Mouse (Mus musculus): ENCODE measurements around the gene Gm9639. TPM values are rescaled to one million over a fixed set of nuclear protein-coding genes. Genes with fewer than 3 reads are reported as not detected.
"Not testable (repeated sequence)": the region's sequence is repeated elsewhere in the genome, so short reads cannot be mapped to it uniquely, and the experiment has no call there.

The Gm9639 gene
- total RNA-seq, 1 experiment from 2014 or later: not detected

DNA sequence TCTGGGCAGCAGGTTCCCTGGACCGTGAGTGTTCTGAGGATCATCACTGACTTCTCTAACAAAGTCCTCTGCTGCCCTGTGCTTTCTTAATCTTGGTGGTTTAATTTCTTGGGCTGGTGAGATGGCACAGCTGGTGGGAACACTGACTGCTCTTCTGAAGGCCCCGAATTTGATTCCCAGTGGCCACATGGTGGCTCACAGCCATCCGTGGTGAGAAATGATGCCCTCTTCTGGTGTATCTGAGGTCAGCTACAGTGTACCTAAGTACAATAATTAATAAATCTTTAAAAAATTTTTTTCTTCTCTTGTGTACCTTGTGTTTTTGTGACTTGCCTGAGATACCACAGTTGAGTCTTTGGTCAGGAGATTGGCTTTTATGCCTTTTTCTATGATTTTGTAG is 42.6 kb downstream of the Gm9639 start:
- DNase-seq: not testable (repeated sequence)

DNA sequence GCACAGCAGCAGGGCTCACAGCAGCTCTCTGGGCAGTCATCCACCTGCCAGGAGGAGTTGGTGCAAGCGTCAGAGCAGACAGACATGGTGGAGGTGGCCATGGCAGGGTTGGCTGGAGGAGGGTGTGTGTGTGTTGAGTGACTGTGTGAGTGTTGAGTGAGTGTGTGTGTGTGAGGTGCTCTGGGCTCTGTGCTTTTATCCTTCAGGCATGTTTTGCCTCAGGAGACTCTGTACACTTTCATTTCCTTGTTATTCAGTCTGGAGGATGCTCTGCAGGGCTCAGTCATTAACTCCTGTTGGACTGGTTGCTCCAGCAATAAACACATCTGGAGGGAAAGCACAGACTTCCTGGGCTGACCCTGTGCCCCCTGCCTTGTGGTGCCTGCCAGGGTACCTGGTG is 43.6 kb downstream of the Gm9639 start, which contains the start of gene Gm9736:
Gene Gm9736 (minus strand): TSS at position 101 of the 400 bp plus-strand sequence.
- not testable (repeated sequence) for DNase-seq

DNA sequence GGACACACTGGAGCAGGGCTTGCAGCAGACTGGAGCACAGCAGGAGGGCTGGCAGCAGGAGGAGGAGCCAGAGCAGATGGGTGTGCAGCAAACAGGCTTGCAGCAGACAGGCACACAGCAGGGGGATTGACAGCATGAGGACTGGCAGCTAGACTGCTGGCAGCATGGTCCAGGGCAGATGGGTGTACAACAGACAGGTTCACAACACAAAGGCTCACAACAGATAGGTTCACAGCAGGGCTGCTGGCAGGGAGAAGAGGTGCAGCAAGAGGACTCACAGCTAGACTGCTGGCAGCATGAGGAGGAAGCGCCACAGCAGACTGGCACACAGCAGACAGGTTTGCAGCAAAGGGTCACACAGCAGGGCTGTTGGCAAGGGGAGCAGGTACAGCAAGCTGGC is 44.2 kb downstream of the Gm9639 start:
- DNase-seq: not testable (repeated sequence)

Other genes starting within 250 kb of the Gm9639 start
- 168 and 172 TPM in 2 replicates for gene Pttg1ip, start 213.4 kb downstream of the Gm9639 start, total RNA-seq (2021)
- gene Sumo3, start 189.0 kb downstream of the Gm9639 start, total RNA-seq (2021): 93.0 and 111 TPM in 2 replicates
- gene Gm49325, start 188.9 kb downstream of the Gm9639 start, total RNA-seq (2021): 23.6 and 31.5 TPM in 2 replicates
- 49.8 and 50.2 TPM in 2 replicates for gene Ube2g2, start 172.8 kb downstream of the Gm9639 start, total RNA-seq (2021)
- gene Tspear, start 108.5 kb downstream of the Gm9639 start, total RNA-seq (2021): 0.41 TPM in 1 of 2 replicates, not detected in the other
- not detected in 2 replicates for gene Gm19402, start 104.3 kb downstream of the Gm9639 start, total RNA-seq (2021)
- not detected in 2 replicates for gene Gm9508, start 97.8 kb downstream of the Gm9639 start, total RNA-seq (2021)
- gene Gm10272, start 88.5 kb downstream of the Gm9639 start, total RNA-seq (2021): not detected in 2 replicates
- gene Gm10024, start 83.6 kb downstream of the Gm9639 start, total RNA-seq (2021): not detected in 2 replicates
- gene Gm10142, start 79.3 kb downstream of the Gm9639 start, total RNA-seq (2021): not detected in 2 replicates
- gene Krtap12-1, start 74.5 kb downstream of the Gm9639 start, total RNA-seq (2021): not detected in 2 replicates
- not detected in 2 replicates for gene Gm10100, start 68.6 kb downstream of the Gm9639 start, total RNA-seq (2021)
- not detected in 2 replicates for gene Gm18596, start 52.4 kb downstream of the Gm9639 start, total RNA-seq (2021)
- not detected in 2 replicates for gene Gm9736, start 43.7 kb downstream of the Gm9639 start, total RNA-seq (2021)
- gene Gm3233, start 35.4 kb downstream of the Gm9639 start, total RNA-seq (2021): not detected in 2 replicates
- gene Gm3238, start 23.8 kb downstream of the Gm9639 start, total RNA-seq (2021): not detected in 2 replicates
- gene Gm7138, start 18.1 kb downstream of the Gm9639 start, total RNA-seq (2021): not detected in 2 replicates
- not detected in 2 replicates for gene Gm3250, start 12.5 kb downstream of the Gm9639 start, total RNA-seq (2021)
- not detected in 2 replicates for gene Gm7137, start 6.9 kb downstream of the Gm9639 start, total RNA-seq (2021)
- not detected in 2 replicates for gene Gm19668, start 4.1 kb upstream of the Gm9639 start, total RNA-seq (2021)
- gene Gm9507, start 16.8 kb upstream of the Gm9639 start, total RNA-seq (2021): not detected in 2 replicates
- not detected in 2 replicates for gene Gm2696, start 19.6 kb upstream of the Gm9639 start, total RNA-seq (2021)
- not detected in 2 replicates for gene Krtap10-4, start 32.0 kb upstream of the Gm9639 start, total RNA-seq (2021)
- not detected in 2 replicates for gene Krtap10-10, start 40.9 kb upstream of the Gm9639 start, total RNA-seq (2021)
- not detected in 2 replicates for gene Gm36176, start 51.7 kb upstream of the Gm9639 start, total RNA-seq (2021)
- not detected in 2 replicates for gene Gm10318, start 57.8 kb upstream of the Gm9639 start, total RNA-seq (2021)
- gene Gm3285, start 66.9 kb upstream of the Gm9639 start, total RNA-seq (2021): not detected in 2 replicates
- 7.6 and 14.0 TPM in 2 replicates for gene Lrrc3, start 107.5 kb upstream of the Gm9639 start, total RNA-seq (2021)
- 2.4 and 4.8 TPM in 2 replicates for gene Trpm2, start 175.5 kb upstream of the Gm9639 start, total RNA-seq (2021)
- 15.4 and 17.5 TPM in 2 replicates for gene 1810043G02Rik, start 183.4 kb upstream of the Gm9639 start, total RNA-seq (2021)
- gene Pfkl, start 215.0 kb upstream of the Gm9639 start, total RNA-seq (2021): 144 and 165 TPM in 2 replicates
- gene Dnmt3l, start 246.9 kb upstream of the Gm9639 start, total RNA-seq (2021): 7.2 and 8.4 TPM in 2 replicates
- gene Aire, start 248.5 kb upstream of the Gm9639 start, total RNA-seq (2021): not detected in 2 replicates